Mouse (Mus musculus) myocyte (in vitro differentiated cells): ENCODE measurements around the gene Card10.

Experiments used
- CEBPB ChIP-seq: IDR thresholded peaks from 2 replicates; pipeline ENCODE4 v1.6.1; 2011; ENCODE audit warnings: mild to moderate bottlenecking, moderate library complexity; ENCODE audit not compliant: poor library complexity, insufficient read depth, severe bottlenecking
- E2F4 ChIP-seq: IDR thresholded peaks from one replicate; pipeline ENCODE4 v1.6.1; 2011; ENCODE audit warnings: mild to moderate bottlenecking, control low read depth, moderate library complexity; ENCODE audit not compliant: insufficient read depth
- MAX ChIP-seq: IDR thresholded peaks from one replicate; pipeline ENCODE4 v1.6.1; 2011; ENCODE audit warnings: low read depth, mild to moderate bottlenecking, control low read depth
- MYOD1 ChIP-seq, 3 experiments: IDR thresholded peaks; one replicate each; pipeline ENCODE4 v1.6.1; 2011; ENCODE audit warnings: control low read depth in 2 of 3, low read depth in 2 of 3, mild to moderate bottlenecking in 2 of 3, moderate library complexity in 1 of 3; ENCODE audit not compliant: insufficient read length in 2 of 3, control insufficient read depth in 1 of 3
- MYOG ChIP-seq, 3 experiments: IDR thresholded peaks; one replicate each; pipeline ENCODE4 v1.6.1; 2011; ENCODE audit warnings: control low read depth in 2 of 3, low read depth in 2 of 3, mild to moderate bottlenecking in 2 of 3; ENCODE audit not compliant: insufficient read length in 2 of 3, control insufficient read depth in 1 of 3, insufficient read depth in 1 of 3
- POLR2A ChIP-seq: IDR thresholded peaks from one replicate; pipeline ENCODE4 v1.6.1; 2011; ENCODE audit warnings: low read depth, mild to moderate bottlenecking, control low read depth, moderate library complexity; ENCODE audit not compliant: insufficient read length
- POLR2AphosphoS2 ChIP-seq: IDR thresholded peaks from one replicate; pipeline ENCODE4 v1.6.1; 2011; ENCODE audit warnings: low read depth, control low read depth; ENCODE audit not compliant: insufficient read length
- REST ChIP-seq: IDR thresholded peaks from one replicate; pipeline ENCODE4 v1.6.1; 2011; ENCODE audit warnings: mild to moderate bottlenecking, control low read depth, moderate library complexity; ENCODE audit not compliant: insufficient read depth, insufficient read length
- SRF ChIP-seq: IDR thresholded peaks from one replicate; pipeline ENCODE4 v1.6.1; 2011; ENCODE audit warnings: low read depth; ENCODE audit not compliant: control insufficient read depth, insufficient read length
- TCF12 ChIP-seq: IDR thresholded peaks from one replicate; pipeline ENCODE4 v1.6.1; 2011; ENCODE audit warnings: mild to moderate bottlenecking, control low read depth; ENCODE audit not compliant: poor library complexity, insufficient read depth, severe bottlenecking
- TCF3 ChIP-seq: IDR thresholded peaks from one replicate; pipeline ENCODE4 v1.6.1; 2011; ENCODE audit warnings: low read depth, control low read depth; ENCODE audit not compliant: insufficient read length
- USF1 ChIP-seq: IDR thresholded peaks from one replicate; pipeline ENCODE4 v1.6.1; 2011; ENCODE audit warnings: low read depth, mild to moderate bottlenecking, control low read depth, moderate library complexity

GRCm38 (mm10) chr15:78839744-78840143, 36.9 kb upstream of the Card10 start:
- TF ChIP-seq POLR2A (no peak), USF1 (no peak), MYOD1 (IDR thresholded peaks at IDR 0.05; ENCODE audit: control insufficient read depth in 1 of 3, insufficient read length in 2 of 3, low read depth in 2 of 3) (no peak), TCF12 (no peak), E2F4 (no peak), MAX (no peak), MYOG (IDR thresholded peaks at IDR 0.05; ENCODE audit: control insufficient read depth in 1 of 3, insufficient read depth in 1 of 3, insufficient read length in 2 of 3, low read depth in 2 of 3) (no peak), POLR2AphosphoS2 (no peak), REST (no peak), SRF (no peak), CEBPB (no peak), TCF3 (no peak)
